In genomic region chr3:156982102-156982501, GRCm38 (mm10) we compare ENCODE assay signal across 8 mouse cellular contexts.
DNase-seq lines count a peak whose midpoint lies in the region; ATAC-seq lines count a peak whose summit lies in the region.

No protein-coding gene starts in this region.

- no peak overlapping the region for H3K4me2 ChIP-seq in forebrain, embryonic 15.5 days (replicated peaks)

- H3K36me3 ChIP-seq in forebrain, embryonic 15.5 days = no peaks in the 10 kb centered on the region

- no peak overlapping the region for H3K4me3 ChIP-seq in forebrain, embryonic 15.5 days

- H3K4me1 ChIP-seq in forebrain, embryonic 15.5 days = peaks cover 23% of the 10 kb centered on the region

- H3K27ac ChIP-seq in forebrain, embryonic 15.5 days (replicated peaks) = no peak overlapping the region

- no peaks in the 10 kb centered on the region for H3K9me3 ChIP-seq in forebrain, embryonic 15.5 days

- no peak overlapping the region for H3K9ac ChIP-seq in forebrain, embryonic 15.5 days (replicated peaks)

- no peaks in the 10 kb centered on the region for H3K27me3 ChIP-seq in forebrain, embryonic 15.5 days

- intact Hi-C loops in left cerebral cortex, postnatal 4 days (cut with DNase I) = no loop called here

- no peak for ATAC-seq in cerebellum, adult (ENCODE audit: insufficient number of reproducible peaks, low FRiP score, low TSS enrichment)
- ATAC-seq in forebrain, embryonic 15.5 days (replicated peaks) = peak; percentile 84

- 13% methylated on average over 4 of the region's 4 CpGs for WGBS in forebrain, embryonic 15.5 days

- DNase-seq in cerebellum, postnatal 10 days = peak; percentile 63 to 76
- DNase-seq in left cerebral cortex, postnatal 4 days = peak; percentile 76
- DNase-seq in left cerebral cortex, adult 18-20 months (ENCODE audit: low spot score in 2 of 2) = no peak
- peak; percentile 20 to 62 for DNase-seq in lung, postnatal 4 days
- DNase-seq in frontal cortex, postnatal 14 days (ENCODE audit: low spot score in 2 of 2) = no peak
- DNase-seq in yolk sac, embryonic 10.5 days (ENCODE audit: low spot score) = no peak

Comparison
In these comparisons a context has a peak if more than half of its experiments do, and no peak if none do; other contexts are left out.
1. DNase-seq: peak in cerebellum, postnatal 10 days (2 of 2), left cerebral cortex, postnatal 4 days (single experiment) and lung, postnatal 4 days (2 of 2); none in left cerebral cortex, adult 18-20 months (0 of 2), frontal cortex, postnatal 14 days (0 of 2) and yolk sac, embryonic 10.5 days (single experiment).